Mouse (Mus musculus): ENCODE results near the gene Tnnt1.
"Not testable (repeated sequence)": the region's sequence is repeated elsewhere in the genome, so short reads cannot be mapped to it uniquely, and the experiment has no call there.

- not testable (repeated sequence) for TF ChIP-seq EP300, CTCF (IDR thresholded peaks at IDR 0.05; ENCODE audit: low read depth)
These were observed 14.0 kb upstream of the Tnnt1 start for GRCm38 (mm10) chr7:4530166-4530565.

All from heart, postnatal 0 days (tissue).